Mouse (Mus musculus) left cerebral cortex, adult 2 months (tissue): Measurements from ENCODE around the gene Phf13. TPM values are rescaled to one million over a fixed set of nuclear protein-coding genes. Genes with fewer than 3 reads are reported as not detected.
A peak's percentile ranks its signal among the peaks of the same experiment; 100 is the strongest.

Experiments used
- DNase-seq, 2 experiments: peaks; one replicate each; pipeline ENCODE4 v3.0.0; 2021 to 2022; ENCODE audit warnings: low spot score in 2 of 2, mixed read lengths in 1 of 2; ENCODE audit errors: extremely low spot score in 1 of 2
- H3K27ac ChIP-seq: fragments of 200-600 bp; 2 replicates; pipeline ENCODE4 v1.8.1; 2022
- H3K4me3 ChIP-seq: fragments of 200-600 bp; 2 replicates; pipeline ENCODE4 v1.8.1; 2022
- CTCF ChIP-seq: fragments of 200-600 bp; IDR thresholded peaks from 2 replicates; pipeline ENCODE4 v1.8.1; 2022; ENCODE audit warnings: antibody characterized with exemption, mild to moderate bottlenecking, moderate library complexity
- intact Hi-C: fragments of 180-260 bp; cut with DNase I; formaldehyde crosslinking; loops from one replicate; pipeline ENCODE4 v1.15.1; 2025
- total RNA-seq, 2 experiments: library from RNA; stranded (reverse); gene quantifications; 2 replicates each; pipeline ENCODE4 v1.2.3; 2021

Phf13 gene
- total RNA-seq, 2 experiments from 2014 or later = 18.9 to 19.6 TPM

GRCm38 (mm10) chr4:152011171-152011760, 15.2 kb upstream of the Phf13 start:
- intact Hi-C loops = loop anchor here (2.0 kb wide), 1 partner anchor 16 kb away; the partner anchor contains the start of gene Zbtb48
- no peak for DNase-seq
- Histone ChIP-seq H3K4me3 (peak overlapping the region; percentile 78), H3K27ac (peak overlapping the region; percentile 96; the same call in 1 of the 2 replicates)
- TF ChIP-seq CTCF = no peak

- Histone ChIP-seq H3K4me3 (peak overlapping the region; percentile 78), H3K27ac (peak overlapping the region; percentile 96)
- no peak for TF ChIP-seq CTCF
- no peak for DNase-seq
- intact Hi-C loops = loop anchor here (2.0 kb wide), 1 partner anchor 16 kb away; the partner anchor contains the start of gene Zbtb48
Observed at GRCm38 (mm10) chr4:152010707-152011134, 14.7 kb upstream of the Phf13 start.

- Histone ChIP-seq H3K27ac (peak overlapping the region; percentile 96), H3K4me3 (peak overlapping the region; percentile 78)
- intact Hi-C loops = loop anchor here (2.0 kb wide), 1 partner anchor 17 kb away; the partner anchor contains the start of gene Zbtb48
- DNase-seq = no peak
- no peak for TF ChIP-seq CTCF
Observed at GRCm38 (mm10) chr4:152010091-152010706, 14.1 kb upstream of the Phf13 start.

- Histone ChIP-seq H3K27ac (peak overlapping the region; percentile 96), H3K4me3 (peak overlapping the region; percentile 78)
- intact Hi-C loops = loop anchor here (1.0 to 2.0 kb wide), 3 partner anchors 13 to 79 kb away; partner anchors contain the start of genes Phf13 and Zbtb48
- TF ChIP-seq CTCF = no peak
- DNase-seq = peak; percentile 83 to 84
Observed at GRCm38 (mm10) chr4:152009076-152010051, 13.3 kb upstream of the Phf13 start.

- peak within 1 kb of the TSS; percentile 78 for H3K4me3 ChIP-seq
- DNase-seq = peak; percentile 90 to 92
- H3K27ac ChIP-seq = peak within 1 kb of the TSS; percentile 96
- intact Hi-C loops = loop anchor here (1.0 kb wide), 2 partner anchors 12 to 80 kb away; partner anchors contain the start of gene Phf13
- TF ChIP-seq CTCF = no peak
Observed at GRCm38 (mm10) chr4:152008622-152009075, 12.6 kb upstream of the Phf13 start, which contains the start of gene Klhl21. TSS of gene Klhl21 (plus strand) at chr4:152008803.

- Histone ChIP-seq H3K4me3 (peak overlapping the region; percentile 78), H3K27ac (peak overlapping the region; percentile 96)
- intact Hi-C loops = no loop called here
- no peak for DNase-seq
- TF ChIP-seq CTCF = no peak
Observed at GRCm38 (mm10) chr4:152008148-152008500, 12.1 kb upstream of the Phf13 start.

GRCm38 (mm10) chr4:152007481-152008147, 11.6 kb upstream of the Phf13 start:
- no peak for TF ChIP-seq CTCF
- H3K27ac ChIP-seq = peak overlapping the region; percentile 96
- H3K4me3 ChIP-seq = peak overlapping the region; percentile 78
- intact Hi-C loops = no loop called here
- DNase-seq = no peak

- Histone ChIP-seq H3K4me3 (no peak overlapping the region), H3K27ac (peak overlapping the region; percentile 96)
- intact Hi-C loops = no loop called here
- no peak for DNase-seq
- TF ChIP-seq CTCF = no peak
Observed at GRCm38 (mm10) chr4:152006812-152007211, 10.8 kb upstream of the Phf13 start.

- intact Hi-C loops = no loop called here
- H3K4me3 ChIP-seq = no peak overlapping the region
- peak; percentile 42 for TF ChIP-seq CTCF
- no peak for DNase-seq
- no peak overlapping the region for H3K27ac ChIP-seq
Observed at GRCm38 (mm10) chr4:152006137-152006536, 10.1 kb upstream of the Phf13 start.

GRCm38 (mm10) chr4:152002063-152002462, 6.0 kb upstream of the Phf13 start:
- TF ChIP-seq CTCF = no peak
- DNase-seq = no peak
- intact Hi-C loops = no loop called here
- Histone ChIP-seq H3K27ac (no peak overlapping the region), H3K4me3 (no peak overlapping the region)

GRCm38 (mm10) chr4:152001335-152001734, 5.3 kb upstream of the Phf13 start:
- Histone ChIP-seq H3K27ac (no peak overlapping the region), H3K4me3 (no peak overlapping the region)
- DNase-seq = no peak
- TF ChIP-seq CTCF = no peak; the same call in none of the 2 replicates
- intact Hi-C loops = no loop called here
